Mouse (Mus musculus) kidney, postnatal 36 days (tissue): ENCODE results near the gene Cd207.
A peak's percentile ranks its signal among the peaks of the same experiment; 100 is the strongest.

Experiments used
- DNase-seq, 2 experiments: peaks; one replicate each; pipeline ENCODE4 v3.0.0; 2021 to 2022; ENCODE audit warnings: mixed read lengths in 2 of 2

The Cd207 gene

DNA sequence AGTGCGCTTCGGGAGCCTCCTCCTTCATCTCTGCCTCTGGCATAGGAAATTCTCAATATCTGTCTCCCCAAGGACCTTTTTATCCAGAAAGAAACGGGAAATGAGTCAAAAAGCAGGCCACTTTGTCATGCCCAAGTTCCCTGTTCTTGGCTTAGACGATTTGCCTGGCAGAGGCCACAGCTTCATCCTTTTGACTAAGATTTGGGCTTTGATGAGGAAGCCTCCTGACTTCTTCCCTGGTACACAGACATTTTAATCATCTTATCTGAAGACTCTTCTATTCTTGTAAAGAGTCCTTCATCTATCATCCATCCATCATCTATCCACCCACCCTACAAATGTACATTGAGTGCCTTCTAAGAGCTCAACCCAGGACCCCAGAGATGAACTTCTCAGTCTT, at the start of gene Cd207:
Cd207 (minus strand) TSS at position 101 of the 400 bp plus-strand sequence.
- no peak for DNase-seq

GRCm38 (mm10) chr6:83727178-83727577, 49.5 kb upstream of the Cd207 start:
- no peak for DNase-seq

- DNase-seq, result no peak
Observed at GRCm38 (mm10) chr6:83722526-83722925, 44.9 kb upstream of the Cd207 start.

DNA sequence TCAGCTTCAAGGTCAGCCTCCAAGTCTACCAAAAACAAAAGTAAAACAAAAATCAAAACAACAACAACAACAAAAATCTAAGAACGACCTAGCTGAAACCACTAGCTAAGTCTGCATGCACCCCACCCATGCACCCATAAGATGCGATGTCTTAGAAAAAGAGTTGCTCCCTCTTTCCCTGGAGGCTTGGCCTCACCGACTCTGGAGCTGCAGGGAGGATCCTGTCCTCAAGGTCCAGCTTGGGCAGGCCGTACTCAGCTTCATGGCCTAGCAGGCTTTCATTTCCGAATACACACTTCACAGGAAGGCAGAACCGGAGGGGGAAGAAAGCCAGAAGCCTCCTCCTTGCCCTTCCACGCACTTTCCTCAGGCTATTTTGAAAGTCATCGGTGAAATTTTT, 39.4 kb upstream of the Cd207 start:
- DNase-seq, result no peak

- no peak for DNase-seq
Observed at GRCm38 (mm10) chr6:83715461-83716196, 38.0 kb upstream of the Cd207 start.

- DNase-seq, result no peak
Observed at GRCm38 (mm10) chr6:83714221-83715123, 36.8 kb upstream of the Cd207 start.

- DNase-seq, result no peak
Observed at GRCm38 (mm10) chr6:83713271-83714136, 35.8 kb upstream of the Cd207 start.

- DNase-seq, result no peak
Observed at GRCm38 (mm10) chr6:83711725-83712475, 34.2 kb upstream of the Cd207 start.

- DNase-seq, result peak; percentile 65 to 81
Observed at GRCm38 (mm10) chr6:83711067-83711675, 33.5 kb upstream of the Cd207 start, which contains the start of gene Vax2. TSS of gene Vax2 (plus strand) at chr6:83711264.

DNA sequence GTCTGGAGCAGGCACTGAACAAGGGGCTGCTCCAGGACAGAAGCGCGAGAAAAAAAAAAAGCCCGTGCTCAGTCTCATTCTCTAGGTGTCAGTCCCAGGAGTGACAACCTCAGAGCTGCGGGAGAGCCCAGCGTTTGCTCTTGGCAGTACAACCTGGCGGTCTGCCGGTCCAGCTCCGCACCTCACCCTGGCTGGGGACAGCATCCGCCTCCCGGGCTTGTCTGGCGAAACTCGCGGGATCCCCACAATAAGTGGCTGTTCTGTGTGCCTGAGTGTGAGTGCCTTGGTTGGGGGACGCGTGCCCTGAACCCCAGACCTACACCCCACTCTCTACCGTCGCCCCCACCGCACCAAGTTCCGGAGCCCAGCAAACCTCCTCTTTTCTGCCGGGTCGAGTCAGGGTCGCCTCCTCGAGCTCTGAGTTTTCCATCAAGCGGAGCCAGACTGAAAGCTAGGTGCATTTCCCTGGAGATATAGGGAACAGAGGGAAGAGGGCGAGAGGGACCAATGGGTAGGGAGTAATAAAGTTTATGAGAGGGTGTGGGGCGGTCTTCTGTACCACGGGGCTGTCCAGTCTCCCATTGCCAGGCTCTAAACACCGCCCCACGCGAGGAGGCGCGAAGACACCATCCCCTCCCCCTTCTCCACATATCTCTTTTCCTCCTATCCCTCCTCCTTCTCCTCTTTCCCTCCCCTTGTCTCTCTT, 32.9 kb upstream of the Cd207 start:
- no peak for DNase-seq

GRCm38 (mm10) chr6:83707738-83708510, 30.3 kb upstream of the Cd207 start:
- no peak for DNase-seq

GRCm38 (mm10) chr6:83704701-83705100, 27.0 kb upstream of the Cd207 start:
- no peak for DNase-seq

DNA sequence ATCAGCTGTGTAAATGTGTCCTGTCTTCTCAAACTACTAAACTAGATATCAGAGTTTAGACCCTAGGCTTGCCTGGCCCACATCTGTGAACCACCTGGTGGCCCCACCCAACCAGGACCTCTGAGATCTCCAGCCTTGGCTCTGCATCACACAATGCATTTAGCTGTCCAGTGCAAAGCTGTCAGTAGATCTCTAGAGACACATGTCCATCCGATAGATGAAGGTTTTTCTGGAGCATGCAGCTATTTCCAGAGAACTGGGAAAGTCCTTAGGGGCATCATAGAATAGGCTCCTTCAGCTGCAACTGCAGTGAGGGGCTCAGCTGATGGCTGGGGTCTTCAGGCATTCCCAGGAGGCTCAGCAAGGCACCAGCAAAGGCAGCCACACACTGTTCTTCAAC, 26.6 kb upstream of the Cd207 start:
- no peak for DNase-seq

GRCm38 (mm10) chr6:83703722-83704078, 26.0 kb upstream of the Cd207 start:
- DNase-seq, result no peak

DNA sequence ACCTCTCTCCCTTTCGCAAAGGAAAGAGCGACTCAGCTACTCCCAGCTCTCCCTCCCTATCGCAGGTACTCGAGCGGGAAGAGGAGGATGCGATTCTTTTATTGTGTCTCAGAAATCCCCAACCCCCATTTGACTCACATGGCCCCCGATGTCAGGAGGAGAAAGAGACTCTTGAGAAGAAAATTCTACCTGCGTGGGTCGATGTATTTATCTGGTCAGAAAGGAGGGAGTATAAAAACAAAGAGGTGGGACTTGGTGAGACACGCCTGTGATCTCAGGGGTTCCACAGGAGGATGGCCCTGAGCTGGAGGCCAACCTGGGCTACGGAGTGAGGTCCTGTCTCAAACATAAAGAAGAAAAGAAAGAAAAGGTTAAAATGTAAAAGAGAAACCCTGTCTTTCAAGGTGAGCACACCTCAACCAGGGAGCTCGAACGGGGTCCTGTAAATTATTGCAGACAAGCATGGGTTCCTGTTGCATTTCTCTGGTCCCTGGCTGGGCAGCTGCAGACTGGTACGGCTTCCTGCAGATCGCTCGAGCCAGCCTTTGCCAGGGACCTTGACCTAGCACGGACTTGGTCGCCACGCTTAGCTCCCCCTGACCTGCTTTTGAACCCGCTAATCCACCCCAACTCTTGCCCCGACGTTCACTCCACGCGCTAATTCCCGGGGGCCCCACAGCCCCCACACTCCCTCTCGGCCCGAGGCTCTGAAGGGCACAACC, 25.5 kb upstream of the Cd207 start:
- no peak for DNase-seq

- DNase-seq, result no peak
Observed at GRCm38 (mm10) chr6:83702146-83702999, 24.7 kb upstream of the Cd207 start.

GRCm38 (mm10) chr6:83701001-83701400, 23.3 kb upstream of the Cd207 start:
- DNase-seq, result no peak

DNA sequence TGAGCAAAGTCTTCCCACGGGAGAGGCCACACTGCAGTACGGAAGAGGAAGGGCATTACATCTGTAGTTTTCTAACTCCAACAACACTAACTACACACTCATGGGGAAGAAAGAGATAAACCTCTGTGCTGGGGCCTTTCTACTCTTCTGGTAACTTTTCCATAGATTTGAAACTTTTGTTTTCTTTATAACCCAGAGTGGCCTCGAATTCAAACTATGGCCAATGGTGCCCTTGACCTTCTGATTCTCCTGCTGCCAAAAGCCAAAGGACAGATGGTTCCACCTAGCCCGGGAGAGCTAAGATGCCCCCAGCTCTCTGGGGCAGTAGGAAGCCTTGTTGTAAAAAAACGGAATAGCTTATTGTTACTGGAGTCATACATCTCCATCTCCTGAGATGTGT, 22.3 kb upstream of the Cd207 start:
- DNase-seq, result no peak

DNA sequence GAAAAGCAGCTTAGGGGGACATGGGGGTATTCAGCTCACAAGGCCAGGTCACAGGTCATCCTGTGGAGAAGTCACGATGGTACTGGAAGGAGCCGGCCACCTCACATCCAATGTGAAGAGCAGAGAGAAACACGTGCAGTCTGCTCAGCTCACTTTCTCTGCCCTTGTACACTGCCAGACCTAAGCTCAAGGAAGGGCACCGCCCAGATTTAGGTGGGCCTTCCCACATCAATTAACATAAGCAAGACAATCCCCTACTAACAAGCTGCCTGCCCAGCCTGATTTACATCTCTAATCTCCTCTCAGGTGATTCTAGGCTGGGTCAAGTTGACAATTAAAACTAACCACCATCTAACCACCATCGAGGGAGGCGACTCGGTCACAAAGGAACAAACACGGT, 20.3 kb upstream of the Cd207 start:
- DNase-seq, result no peak
